Mouse (Mus musculus) erythroblast, embryonic 14.5 days (primary cell): ENCODE measurements around the gene Pphln1. TPM values are rescaled to one million over a fixed set of nuclear protein-coding genes. Genes with fewer than 3 reads are reported as not detected.

Source experiments
- H3K27me3 ChIP-seq: 2 replicates; pipeline ENCODE4 v1.6.1; 2012; ENCODE audit warnings: inconsistent platforms; ENCODE audit not compliant: control insufficient read depth
- H3K36me3 ChIP-seq: 2 replicates; pipeline ENCODE4 v1.6.1; 2012; ENCODE audit warnings: mild to moderate bottlenecking, inconsistent platforms; ENCODE audit not compliant: control insufficient read depth
- H3K4me1 ChIP-seq: 2 replicates; pipeline ENCODE4 v1.6.1; 2012; ENCODE audit warnings: inconsistent platforms; ENCODE audit not compliant: control insufficient read depth
- H3K4me3 ChIP-seq: replicated peaks from 2 replicates; pipeline ENCODE3; 2012; ENCODE audit warnings: moderate library complexity, mild to moderate bottlenecking, inconsistent platforms
- H3K9me3 ChIP-seq: 2 replicates; pipeline ENCODE4 v1.6.1; 2012; ENCODE audit warnings: low read length, inconsistent platforms, mixed read lengths; ENCODE audit not compliant: control insufficient read depth
- GATA1 ChIP-seq: IDR thresholded peaks from 2 replicates; pipeline ENCODE4 v1.6.1; 2012; ENCODE audit warnings: low read length, inconsistent platforms, mixed read lengths
- TAL1 ChIP-seq: IDR thresholded peaks from 3 replicates; pipeline ENCODE4 v1.6.1; 2012; ENCODE audit warnings: low read length, inconsistent platforms, mixed read lengths
- polyA plus RNA-seq: library from polyadenylated mRNA; stranded (reverse); fragments of >175 nt; gene quantifications from 2 replicates; pipeline ENCODE4 v1.2.3, GENCODE M21; 2012

Pphln1 gene
- polyA plus RNA-seq, 1 experiment = 0.20 TPM

DNA sequence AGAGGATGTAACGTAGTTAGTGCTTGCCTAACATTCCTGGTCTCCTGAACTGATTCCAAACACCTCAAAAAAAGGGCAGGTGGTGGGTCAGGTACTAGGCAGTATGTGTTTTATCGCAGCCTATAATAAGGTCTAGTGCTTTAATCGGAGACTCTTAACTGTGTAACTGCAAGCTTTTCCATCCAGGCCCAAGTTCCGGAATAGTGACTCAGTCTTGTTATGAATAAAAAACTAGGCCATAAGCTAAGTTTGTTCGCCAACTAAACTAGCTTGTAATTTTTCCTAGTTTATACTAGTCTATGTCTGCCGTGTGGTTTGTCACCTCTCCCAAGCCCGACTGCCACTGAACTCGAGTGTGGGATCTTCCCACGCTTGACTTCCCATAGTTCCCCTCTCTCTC lies 16.3 kb downstream of the Pphln1 start:
- H3K4me3 ChIP-seq = no peak overlapping the region
- peaks cover 70% of the 10 kb centered on the region for H3K36me3 ChIP-seq
- H3K4me1 ChIP-seq = no peaks in the 10 kb centered on the region
- TF ChIP-seq TAL1 (no peak), GATA1 (no peak)
- no peaks in the 10 kb centered on the region for H3K27me3 ChIP-seq
- H3K9me3 ChIP-seq = no peaks in the 10 kb centered on the region

GRCm38 (mm10) chr15:93416300-93416699 lies 18.1 kb downstream of the Pphln1 start:
- Histone ChIP-seq H3K4me1 (no peaks in the 10 kb centered on the region), H3K4me3 (no peak overlapping the region), H3K36me3 (peaks cover 67% of the 10 kb centered on the region), H3K9me3 (no peaks in the 10 kb centered on the region), H3K27me3 (no peaks in the 10 kb centered on the region)
- TF ChIP-seq GATA1 = no peak
- TF ChIP-seq TAL1 = no peak

GRCm38 (mm10) chr15:93420596-93420995 lies 22.4 kb downstream of the Pphln1 start:
- Histone ChIP-seq H3K27me3 (no peaks in the 10 kb centered on the region), H3K36me3 (peaks cover 63% of the 10 kb centered on the region), H3K9me3 (no peaks in the 10 kb centered on the region), H3K4me3 (no peak overlapping the region), H3K4me1 (no peaks in the 10 kb centered on the region)
- TF ChIP-seq GATA1 (no peak), TAL1 (no peak)

DNA sequence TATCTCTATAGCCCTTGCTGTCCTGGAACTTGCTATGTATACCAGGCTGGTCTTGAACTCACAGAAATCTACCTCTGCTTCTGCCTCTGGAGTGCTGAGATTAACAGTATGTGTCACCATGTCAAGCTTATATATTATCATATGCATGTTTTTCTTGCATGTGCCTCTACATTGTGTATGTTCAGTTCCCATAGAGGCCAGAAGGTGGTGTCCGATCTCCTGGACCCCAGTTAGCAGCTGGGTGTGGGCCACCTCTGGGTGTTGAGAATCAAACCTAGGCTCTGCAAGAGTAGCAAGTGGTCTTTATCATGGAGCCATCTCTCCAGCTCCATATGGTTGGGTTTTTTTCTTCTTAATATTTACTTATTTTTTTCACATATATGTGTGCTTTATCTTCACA lies 24.4 kb downstream of the Pphln1 start:
- Histone ChIP-seq H3K36me3 (peaks cover 64% of the 10 kb centered on the region), H3K4me1 (no peaks in the 10 kb centered on the region), H3K9me3 (no peaks in the 10 kb centered on the region), H3K27me3 (no peaks in the 10 kb centered on the region), H3K4me3 (no peak overlapping the region)
- TF ChIP-seq TAL1 = no peak

DNA sequence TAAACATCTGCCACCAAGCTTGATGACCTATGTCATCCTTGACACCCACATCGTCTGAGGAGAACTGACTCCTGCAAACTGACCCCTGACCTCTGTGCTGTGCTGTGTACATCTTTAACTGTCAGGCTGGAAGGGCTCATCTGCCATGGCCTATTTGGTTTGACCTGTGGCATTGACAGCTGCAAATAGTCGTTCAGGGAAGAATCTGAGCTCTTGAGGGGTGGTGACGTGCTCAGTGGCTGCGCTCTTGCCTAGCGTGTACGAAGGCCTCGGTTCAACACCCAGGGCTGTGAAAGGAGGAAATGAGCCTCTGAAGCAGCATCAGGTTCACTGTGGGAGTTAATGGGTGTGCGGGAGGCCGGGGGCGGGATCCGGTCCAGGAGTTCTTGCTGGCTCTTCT lies 35.7 kb downstream of the Pphln1 start:
- no peaks in the 10 kb centered on the region for H3K9me3 ChIP-seq
- TF ChIP-seq TAL1 = no peak
- no peak for TF ChIP-seq GATA1
- H3K4me1 ChIP-seq = peaks cover 2% of the 10 kb centered on the region; the same call in 1 of the 2 replicates
- no peak overlapping the region for H3K4me3 ChIP-seq
- no peaks in the 10 kb centered on the region for H3K27me3 ChIP-seq
- H3K36me3 ChIP-seq = peaks cover 70% of the 10 kb centered on the region

DNA sequence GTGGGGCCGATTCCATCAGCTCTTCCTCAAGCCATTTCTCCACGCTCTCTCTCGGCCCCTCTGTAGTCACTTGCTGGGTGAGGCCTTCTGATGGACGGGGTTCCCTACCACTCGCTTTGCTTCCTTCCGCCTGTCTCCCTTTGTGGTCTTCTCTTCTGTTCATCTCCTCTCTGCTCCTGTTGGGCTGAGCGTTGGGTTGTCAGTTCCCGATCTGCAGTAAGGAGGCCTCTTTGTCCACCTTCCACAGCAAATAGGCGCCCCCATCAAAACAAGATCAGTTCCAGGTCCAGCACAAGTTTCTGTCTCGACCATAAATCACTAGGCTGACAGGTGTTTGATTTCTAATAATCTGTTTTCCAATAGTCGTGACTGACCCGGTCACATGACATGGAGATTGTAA lies 37.8 kb downstream of the Pphln1 start:
- Histone ChIP-seq H3K36me3 (peaks cover 69% of the 10 kb centered on the region), H3K27me3 (no peaks in the 10 kb centered on the region), H3K9me3 (no peaks in the 10 kb centered on the region), H3K4me3 (no peak overlapping the region), H3K4me1 (peaks cover 2% of the 10 kb centered on the region; the same call in 1 of the 2 replicates)
- TF ChIP-seq TAL1 (no peak), GATA1 (no peak)

- Histone ChIP-seq H3K9me3 (no peaks in the 10 kb centered on the region), H3K36me3 (peaks cover 70% of the 10 kb centered on the region), H3K4me1 (peaks cover 2% of the 10 kb centered on the region; the same call in 1 of the 2 replicates), H3K27me3 (no peaks in the 10 kb centered on the region), H3K4me3 (no peak overlapping the region)
- TF ChIP-seq TAL1 = no peak
- TF ChIP-seq GATA1 = no peak
These were observed 40.5 kb downstream of the Pphln1 start for GRCm38 (mm10) chr15:93438663-93439062.

DNA sequence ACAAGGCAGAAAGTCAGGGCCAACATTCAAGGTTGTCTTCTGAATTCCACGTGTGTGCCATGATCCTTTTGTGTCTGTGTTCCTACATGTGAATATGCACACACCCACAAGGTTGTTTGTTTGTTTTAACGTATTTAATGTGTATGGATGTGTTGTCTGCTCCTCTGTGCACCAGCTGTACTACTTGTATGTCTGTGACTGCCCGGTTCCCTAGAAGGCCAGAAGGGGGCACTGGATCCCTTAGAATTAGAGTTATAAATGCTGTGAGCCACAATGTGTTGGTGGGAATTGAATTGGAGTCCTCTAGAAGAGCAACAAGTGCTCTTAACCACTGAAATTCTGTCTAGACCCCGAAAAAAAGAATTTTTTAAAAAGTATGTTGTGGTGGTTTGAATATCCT lies 44.1 kb downstream of the Pphln1 start:
- H3K36me3 ChIP-seq = peaks cover 71% of the 10 kb centered on the region
- H3K27me3 ChIP-seq = no peaks in the 10 kb centered on the region
- H3K4me3 ChIP-seq = no peak overlapping the region
- TF ChIP-seq GATA1 = no peak
- no peak for TF ChIP-seq TAL1
- no peaks in the 10 kb centered on the region for H3K9me3 ChIP-seq
- peaks cover 2% of the 10 kb centered on the region; the same call in 1 of the 2 replicates for H3K4me1 ChIP-seq

GRCm38 (mm10) chr15:93443676-93444075 lies 45.5 kb downstream of the Pphln1 start:
- Histone ChIP-seq H3K9me3 (no peaks in the 10 kb centered on the region), H3K4me3 (no peak overlapping the region), H3K27me3 (no peaks in the 10 kb centered on the region), H3K36me3 (peaks cover 68% of the 10 kb centered on the region), H3K4me1 (0 out of 2 replicates have a peak, but pooled peaks cover under 1% of the 10 kb centered on the region)
- TF ChIP-seq TAL1 (no peak), GATA1 (no peak)

GRCm38 (mm10) chr15:93448862-93449261 lies 50.7 kb downstream of the Pphln1 start:
- no peaks in the 10 kb centered on the region for H3K4me1 ChIP-seq
- TF ChIP-seq GATA1 (no peak), TAL1 (no peak)
- H3K4me3 ChIP-seq = no peak overlapping the region
- no peaks in the 10 kb centered on the region for H3K27me3 ChIP-seq
- peaks cover 60% of the 10 kb centered on the region for H3K36me3 ChIP-seq
- no peaks in the 10 kb centered on the region for H3K9me3 ChIP-seq
